Mouse (Mus musculus): ENCODE data around the gene Hcfc2.

Hcfc2 gene

DNA sequence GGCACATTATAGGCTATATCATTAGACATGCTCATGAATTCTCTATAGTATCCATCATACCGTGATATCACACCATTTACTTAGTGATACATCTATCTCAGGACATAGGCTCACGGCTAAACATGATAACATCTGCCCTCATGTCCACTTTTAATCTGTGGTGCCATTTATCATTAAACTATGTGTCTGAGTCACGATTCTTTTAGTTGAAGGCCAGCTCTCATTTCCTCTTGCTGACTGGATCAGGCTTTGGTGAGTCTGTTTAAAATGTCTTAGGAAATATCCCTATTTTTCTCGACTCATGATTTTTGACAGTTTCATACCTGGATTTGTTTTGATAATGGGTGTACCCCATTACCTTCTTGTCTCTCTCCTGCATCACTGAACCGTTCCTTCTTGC lies at the start of gene Hcfc2:
Gene Hcfc2, plus strand, starts transcription at position 205 of the 400 bp plus-strand sequence.
- DNase-seq (ENCODE audit: low spot score in 2 of 2), result no peak

DNA sequence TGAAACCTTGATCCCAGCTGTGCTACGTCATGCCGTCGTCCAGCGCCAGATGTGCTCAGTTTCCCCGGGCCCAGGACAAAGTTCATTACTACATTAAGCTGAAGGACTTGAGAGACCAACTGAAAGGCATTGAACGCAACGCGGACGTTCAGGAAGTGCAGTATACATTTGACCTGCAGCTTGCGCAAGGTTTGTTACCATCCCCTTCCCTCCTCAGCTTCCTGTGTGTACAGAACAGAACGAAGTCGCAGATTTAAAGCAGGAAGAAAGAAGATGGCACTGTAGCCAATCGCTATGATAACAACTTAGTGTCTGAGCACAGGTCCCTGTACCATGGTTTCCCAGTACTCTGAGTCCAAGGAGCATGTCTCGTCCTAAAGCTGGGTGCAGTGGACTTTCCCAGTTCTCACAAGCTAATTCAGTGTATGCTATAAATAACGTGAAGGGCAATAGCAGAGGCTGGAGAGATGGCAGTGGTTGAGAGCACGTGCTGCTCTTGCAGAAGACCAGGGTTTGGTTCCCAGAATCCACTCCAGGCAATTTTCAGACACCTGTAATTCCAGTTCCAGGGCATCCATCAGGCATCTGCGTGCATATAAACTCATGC lies 48.7 kb upstream of the Hcfc2 start:
- no peak for DNase-seq (ENCODE audit: low spot score in 2 of 2)

DNA sequence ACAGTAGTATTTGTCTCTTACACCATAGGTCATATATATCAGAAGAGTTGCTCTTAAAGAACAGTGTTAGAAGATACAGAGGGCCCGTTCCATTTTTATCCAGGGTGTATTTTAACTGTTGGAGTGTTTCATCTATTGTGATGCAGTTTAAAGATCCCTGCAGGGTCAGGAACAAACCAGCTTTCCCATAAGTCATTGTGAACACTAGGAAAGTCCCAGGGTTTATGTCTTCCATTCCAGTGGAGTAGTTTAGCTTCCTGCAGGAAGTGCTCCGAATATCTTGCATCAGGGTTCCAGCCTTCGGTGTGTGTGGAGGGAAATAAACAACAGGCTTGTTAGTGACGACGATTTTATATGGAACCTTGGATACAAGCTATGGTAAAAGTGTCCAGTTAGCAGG lies 44.7 kb upstream of the Hcfc2 start:
- no peak for DNase-seq (ENCODE audit: low spot score in 2 of 2)

GRCm38 (mm10) chr10:82652625-82653024 lies 43.3 kb upstream of the Hcfc2 start:
- DNase-seq (ENCODE audit: low spot score in 2 of 2), result no peak

DNA sequence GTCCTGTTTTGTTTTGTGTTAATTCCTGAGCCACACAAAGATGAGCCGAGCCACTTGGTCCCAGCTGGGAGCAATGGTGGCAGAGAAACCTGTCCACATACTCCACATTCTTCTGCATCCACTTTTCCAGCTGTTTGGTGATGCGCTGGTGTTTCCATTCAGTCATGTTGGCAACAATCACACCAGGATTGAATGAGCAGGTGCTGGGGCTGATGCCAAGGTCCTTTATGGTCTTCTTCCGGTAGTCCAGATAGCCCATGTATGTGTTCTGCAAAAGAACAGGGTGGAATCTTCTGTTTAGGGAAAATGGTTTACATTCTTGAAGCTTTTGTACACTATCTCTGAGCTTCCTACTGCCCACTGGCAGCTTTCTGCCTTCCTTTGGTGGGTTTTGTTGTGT lies 41.4 kb upstream of the Hcfc2 start:
- DNase-seq (ENCODE audit: low spot score in 2 of 2), result no peak

GRCm38 (mm10) chr10:82661820-82662219 lies 34.1 kb upstream of the Hcfc2 start:
- peak; percentile 72 to 89 for DNase-seq (ENCODE audit: low spot score in 2 of 2)

- peak; percentile 32 for DNase-seq (ENCODE audit: low spot score in 2 of 2)
Observed at GRCm38 (mm10) chr10:82662267-82662990, 33.5 kb upstream of the Hcfc2 start.

- no peak for DNase-seq (ENCODE audit: low spot score in 2 of 2)
Observed at GRCm38 (mm10) chr10:82663289-82663688, 32.7 kb upstream of the Hcfc2 start.

- DNase-seq (ENCODE audit: low spot score in 2 of 2), result no peak
Observed at GRCm38 (mm10) chr10:82665951-82666350, 30.0 kb upstream of the Hcfc2 start.

GRCm38 (mm10) chr10:82666436-82667234 lies 29.3 kb upstream of the Hcfc2 start:
- peak; percentile 85 to 88 for DNase-seq (ENCODE audit: low spot score in 2 of 2)

- DNase-seq (ENCODE audit: low spot score in 2 of 2), result no peak
Observed at GRCm38 (mm10) chr10:82670205-82670604, 25.8 kb upstream of the Hcfc2 start.

DNA sequence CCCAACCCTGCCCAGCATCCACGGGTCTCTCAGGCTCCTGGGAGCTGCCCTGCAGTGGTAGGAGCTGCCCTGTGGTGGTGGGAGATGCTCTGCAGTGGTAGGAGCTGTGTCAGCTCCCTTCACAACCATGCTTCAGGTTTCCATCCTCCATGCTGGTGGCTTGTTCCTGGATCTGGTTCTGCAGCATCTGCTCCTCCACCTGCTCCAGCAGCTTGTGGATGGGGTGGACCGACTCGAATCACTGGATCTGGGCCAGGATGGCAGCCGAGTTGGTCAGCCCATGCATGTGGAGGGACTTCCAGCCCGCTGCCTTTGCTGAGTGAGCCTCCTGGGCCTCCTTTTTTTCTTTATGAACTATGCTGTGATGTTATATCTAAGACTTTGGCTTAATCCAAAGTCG lies 19.0 kb upstream of the Hcfc2 start:
- peak in 1 of 2 experiments; percentile 30 for DNase-seq (ENCODE audit: low spot score in 2 of 2)

DNA sequence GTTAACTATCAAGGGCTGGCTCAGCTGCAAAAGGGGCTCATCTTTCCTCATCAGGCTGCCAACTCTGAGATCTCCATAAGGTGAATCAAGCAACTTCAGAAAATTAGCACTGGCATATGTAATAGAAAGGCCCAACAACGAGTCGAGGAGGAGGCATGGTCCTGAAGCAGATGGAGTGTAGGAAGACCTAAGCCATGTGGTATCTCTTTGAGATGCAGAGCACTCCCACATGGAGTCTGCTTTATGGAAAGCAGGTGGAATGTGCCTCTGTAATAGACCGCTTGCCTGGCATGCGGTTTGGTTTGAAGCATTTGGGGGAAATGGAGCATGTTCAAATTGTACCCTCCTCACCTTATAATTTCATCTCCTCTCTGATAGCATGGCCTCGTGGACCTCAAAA lies 15.2 kb upstream of the Hcfc2 start:
- peak; percentile 71 to 88 for DNase-seq (ENCODE audit: low spot score in 2 of 2)

GRCm38 (mm10) chr10:82681639-82682038 lies 14.3 kb upstream of the Hcfc2 start:
- peak; percentile 36 to 63 for DNase-seq (ENCODE audit: low spot score in 2 of 2)

- DNase-seq (ENCODE audit: low spot score in 2 of 2), result no peak
Observed at GRCm38 (mm10) chr10:82685440-82685839, 10.5 kb upstream of the Hcfc2 start.

DNA sequence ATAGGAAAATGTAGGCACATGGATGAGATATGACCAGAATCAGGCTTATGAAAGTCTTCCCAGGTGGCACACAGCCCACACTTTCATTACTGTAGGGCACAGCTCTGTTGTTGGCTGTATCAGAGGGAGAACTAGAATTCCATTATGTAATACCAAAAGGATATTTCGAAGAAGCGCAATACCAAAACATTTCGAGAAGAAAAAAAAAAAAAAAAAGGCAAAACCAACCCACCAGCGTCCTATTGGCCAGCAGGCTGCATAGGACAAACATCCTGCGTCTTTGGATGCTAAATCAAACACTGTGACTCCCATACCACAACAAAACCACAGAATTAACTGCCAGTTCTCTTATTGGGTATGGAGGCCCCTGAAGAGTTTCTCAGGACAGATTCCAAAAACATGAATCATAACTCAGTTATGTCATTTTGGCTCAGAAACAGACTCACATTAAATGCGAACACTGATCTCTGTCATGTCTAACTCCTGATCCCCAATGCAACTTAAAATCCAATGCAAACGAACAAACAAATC lies 6.2 kb upstream of the Hcfc2 start:
- no peak for DNase-seq (ENCODE audit: low spot score in 2 of 2)

- DNase-seq (ENCODE audit: low spot score in 2 of 2), result peak; percentile 60 to 68
Observed at GRCm38 (mm10) chr10:82690494-82690893, 5.5 kb upstream of the Hcfc2 start, which contains the start of gene Glt8d2. Glt8d2 (minus strand) TSS chr10:82690650.

- no peak for DNase-seq (ENCODE audit: low spot score in 2 of 2)
Observed at GRCm38 (mm10) chr10:82696453-82697079, 606 bp downstream of the Hcfc2 start.

DNA sequence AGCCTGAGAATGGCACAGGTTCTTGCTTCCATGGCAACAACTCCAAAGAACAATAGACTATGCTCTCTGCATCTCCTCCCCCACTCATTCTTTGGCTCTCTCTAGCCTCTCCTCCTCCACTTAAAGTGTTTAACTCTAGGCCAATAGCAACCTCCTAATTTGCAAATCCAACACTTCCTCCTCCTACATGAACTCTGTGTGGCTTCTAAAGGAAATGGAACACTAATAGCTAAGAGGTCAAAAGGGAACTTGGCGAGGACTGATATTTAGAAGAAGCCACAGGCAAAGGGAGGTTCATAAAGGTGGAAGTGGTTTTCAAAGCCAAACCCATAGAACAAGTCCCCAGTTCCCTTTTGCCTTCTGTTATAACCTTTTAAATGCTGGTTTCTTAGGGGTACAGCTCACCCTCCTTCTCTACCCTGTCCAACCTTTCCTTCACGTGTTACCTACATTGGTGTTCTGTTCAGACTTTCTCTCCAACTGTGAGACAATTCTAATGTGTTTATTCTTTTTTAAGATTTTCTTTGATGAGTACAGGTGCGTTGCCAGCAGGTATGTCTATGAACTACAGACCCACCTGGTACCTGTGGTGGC lies 1.4 kb downstream of the Hcfc2 start:
- DNase-seq (ENCODE audit: low spot score in 2 of 2), result no peak

- peak; percentile 84 to 87 for DNase-seq (ENCODE audit: low spot score in 2 of 2)
Observed at GRCm38 (mm10) chr10:82698712-82699261, 2.8 kb downstream of the Hcfc2 start.

GRCm38 (mm10) chr10:82699296-82699941 lies 3.5 kb downstream of the Hcfc2 start:
- DNase-seq (ENCODE audit: low spot score in 2 of 2), result no peak
